Mouse (Mus musculus): ENCODE measurements around the gene Rnf145. TPM values are rescaled to one million over a fixed set of nuclear protein-coding genes. Genes with fewer than 3 reads are reported as not detected.

Gene Rnf145
- polyA plus RNA-seq (2015; fragmentation: Nextera tagmentation; extraction: Ambion mirVana), result 29.5 and 30.5 TPM in 2 replicates

DNA sequence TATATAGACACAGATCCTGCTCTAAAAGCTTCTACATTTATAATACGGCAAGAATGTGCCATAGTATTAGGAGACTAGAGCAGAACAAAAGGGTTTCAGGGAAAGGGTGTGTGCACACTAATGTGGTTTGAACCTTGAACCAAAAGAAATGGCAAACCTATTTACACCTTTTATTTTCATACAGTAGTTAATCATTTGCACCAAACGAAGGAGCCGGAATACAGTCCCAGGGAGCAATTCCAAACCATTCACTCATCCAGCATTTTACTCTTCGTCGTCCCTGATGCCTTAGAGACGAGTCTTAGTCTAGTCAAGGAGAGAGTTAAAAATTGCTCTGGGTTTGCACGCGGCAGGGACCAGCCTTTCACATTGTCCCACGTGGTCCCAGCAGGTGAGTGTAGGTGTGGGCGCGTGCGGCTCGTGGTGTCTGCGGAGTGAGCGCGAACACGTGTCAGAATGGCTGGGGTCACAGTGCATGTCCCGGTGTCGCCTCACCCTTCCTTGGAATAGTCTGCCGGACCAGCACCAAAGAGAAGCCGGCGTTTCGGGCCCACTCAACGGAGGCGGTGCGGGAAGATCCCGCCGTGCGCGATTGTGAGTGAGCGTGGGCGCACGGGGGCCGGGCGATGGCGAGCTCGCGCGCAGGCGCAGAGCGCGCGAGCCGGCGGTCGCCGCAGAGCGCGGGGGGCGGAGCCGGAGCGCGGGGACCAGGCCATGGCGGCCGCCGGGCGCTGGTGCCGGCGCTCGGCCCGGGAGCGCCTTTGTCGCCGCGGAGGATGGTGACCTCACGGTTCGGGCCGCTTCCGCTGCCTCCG lies at the start of gene Rnf145:
Gene Rnf145 (plus strand): TSS at position 684 of the 815 bp plus-strand sequence.
- Histone ChIP-seq H3K27ac (replicated peaks) (peak within 1 kb of the TSS; percentile 93), H3K4me3 (ENCODE audit: low read depth, low read length) (peak within 1 kb of the TSS; percentile 95), H3K36me3 (ENCODE audit: control insufficient read depth, insufficient read depth, low read length) (no peaks in the 10 kb centered on the region), H3K4me1 (replicated peaks; ENCODE audit: control insufficient read depth, insufficient read depth) (0 out of 2 replicates have a peak, but pooled peaks cover 4% of the 10 kb centered on the region), H3K9me3 (ENCODE audit: control insufficient read depth, low read length) (no peaks in the 10 kb centered on the region), H3K4me2 (replicated peaks; ENCODE audit: low read depth) (peak within 1 kb of the TSS; percentile 78), H3K27me3 (ENCODE audit: control insufficient read depth, insufficient read depth, low read length) (no peaks in the 10 kb centered on the region), H3K9ac (ENCODE audit: low read length) (peak within 1 kb of the TSS; percentile 84)
- ATAC-seq (ENCODE audit: low FRiP score, low TSS enrichment) (peak; percentile 84), DNase-seq (ENCODE audit: low spot score) (peak; percentile 78)
- under 1% methylated on average over 48 of the region's 70 CpGs for WGBS
- TF ChIP-seq EP300 (optimal IDR thresholded peaks at IDR 0.05), result no peak
- TF ChIP-seq CTCF (IDR thresholded peaks at IDR 0.05; ENCODE audit: low read depth), result no peak

DNA sequence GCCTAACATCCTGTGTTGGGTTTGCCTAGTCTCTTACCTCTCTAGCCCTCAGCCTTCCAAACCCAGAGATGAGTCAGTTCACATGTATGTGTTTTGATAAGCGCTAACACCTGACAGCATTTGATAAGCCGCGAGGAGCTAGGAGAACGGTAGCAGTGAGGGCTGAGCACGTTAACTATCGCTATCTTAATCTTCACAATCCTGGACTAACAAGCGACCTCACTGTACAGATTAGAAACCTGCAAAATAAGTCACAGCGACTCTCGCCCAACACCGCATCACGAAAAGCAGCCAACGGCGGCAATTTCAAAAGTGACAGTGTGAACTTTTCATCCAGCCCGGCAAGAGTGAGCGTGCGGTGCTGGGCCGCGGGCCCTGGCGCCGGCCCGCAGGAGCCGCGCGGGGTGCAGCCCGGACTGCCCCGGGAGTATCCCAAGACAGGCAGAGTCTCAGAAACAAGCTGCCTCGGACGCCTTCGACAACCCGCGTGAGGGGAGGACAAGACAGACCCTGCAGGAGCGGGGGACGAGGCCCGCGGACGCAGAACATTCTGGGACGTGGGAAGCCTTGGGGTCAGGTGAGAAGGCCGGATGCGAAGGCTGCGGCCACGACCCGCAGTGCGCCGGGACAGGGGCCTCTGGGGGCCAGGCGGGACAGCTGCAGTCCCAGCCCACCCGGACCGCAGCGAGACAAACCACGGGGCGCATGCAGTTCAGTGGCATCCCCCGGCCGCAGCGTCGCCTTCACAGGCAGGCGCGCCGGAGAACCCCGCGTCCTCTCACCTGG lies 48.9 kb upstream of the Rnf145 start:
- WGBS, result under 1% methylated on average over 59 of the region's 59 CpGs
- Histone ChIP-seq H3K4me2 (replicated peaks; ENCODE audit: low read depth) (peak overlapping the region; percentile 90), H3K27me3 (ENCODE audit: control insufficient read depth, insufficient read depth, low read length) (no peaks in the 10 kb centered on the region), H3K4me1 (replicated peaks; ENCODE audit: control insufficient read depth, insufficient read depth) (no peaks in the 10 kb centered on the region; the same call in 1 of the 2 replicates), H3K4me3 (ENCODE audit: low read depth, low read length) (peak overlapping the region; percentile 96), H3K9ac (ENCODE audit: low read length) (peak overlapping the region; percentile 85), H3K36me3 (ENCODE audit: control insufficient read depth, insufficient read depth, low read length) (no peaks in the 10 kb centered on the region), H3K27ac (replicated peaks) (peak overlapping the region; percentile 93), H3K9me3 (ENCODE audit: control insufficient read depth, low read length) (no peaks in the 10 kb centered on the region)
- TF ChIP-seq EP300 (optimal IDR thresholded peaks at IDR 0.05) (no peak), CTCF (IDR thresholded peaks at IDR 0.05; ENCODE audit: low read depth) (no peak; the same call in 1 of the 2 replicates)
- peak; percentile 48 for DNase-seq (ENCODE audit: low spot score)
- peak; percentile 75 for ATAC-seq (ENCODE audit: low FRiP score, low TSS enrichment)

DNA sequence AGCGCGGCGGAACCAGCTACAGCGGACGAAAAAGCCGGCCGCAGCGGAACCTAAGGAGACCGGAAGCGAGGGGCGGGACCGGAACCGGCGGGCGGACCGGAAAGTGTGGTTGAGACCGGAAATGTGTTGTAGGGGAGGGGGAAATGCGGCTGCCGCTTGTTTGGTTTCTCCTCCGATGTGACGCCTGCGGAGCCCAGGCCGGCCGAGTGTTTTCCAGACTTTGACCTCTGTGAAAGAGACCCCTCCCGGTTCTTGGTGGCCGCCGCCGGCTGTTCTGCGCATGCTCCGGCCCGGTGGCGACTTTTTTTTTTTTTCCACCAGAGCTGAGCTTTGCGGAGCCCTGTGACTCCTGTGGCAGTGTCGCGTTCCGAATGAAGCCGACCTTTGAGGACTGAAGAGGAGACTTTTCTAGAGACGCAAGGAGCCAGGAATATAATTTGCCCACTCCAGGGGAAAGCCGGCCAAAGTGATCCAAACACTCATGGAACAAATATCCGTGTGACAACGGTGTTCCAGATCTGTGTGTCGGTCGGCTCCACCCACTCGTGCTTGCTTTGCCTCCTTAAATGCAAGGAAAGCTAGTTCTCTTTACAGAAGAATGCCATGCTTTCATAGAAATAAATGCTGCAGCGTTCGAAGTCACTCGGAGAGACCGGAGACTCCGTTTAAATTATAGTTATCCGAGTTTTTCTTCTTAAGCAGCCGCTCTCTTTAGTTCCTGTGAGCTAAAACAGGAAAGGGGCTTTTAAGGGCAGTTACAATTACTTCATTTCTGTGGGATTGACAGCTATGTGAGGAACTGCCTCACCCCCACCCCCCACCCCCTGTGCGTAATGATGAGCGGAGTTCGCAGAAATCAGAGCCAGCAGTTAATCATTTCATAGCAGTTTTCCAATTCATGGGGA lies 48.1 kb upstream of the Rnf145 start, which contains the start of gene Ublcp1:
Gene Ublcp1 (minus strand): TSS at position 67 of the 905 bp plus-strand sequence.
- Histone ChIP-seq H3K4me1 (replicated peaks; ENCODE audit: control insufficient read depth, insufficient read depth) (no peaks in the 10 kb centered on the region; the same call in 1 of the 2 replicates), H3K9ac (ENCODE audit: low read length) (peak within 1 kb of the TSS; percentile 85), H3K4me3 (ENCODE audit: low read depth, low read length) (peak within 1 kb of the TSS; percentile 96), H3K36me3 (ENCODE audit: control insufficient read depth, insufficient read depth, low read length) (no peaks in the 10 kb centered on the region), H3K27me3 (ENCODE audit: control insufficient read depth, insufficient read depth, low read length) (no peaks in the 10 kb centered on the region), H3K27ac (replicated peaks) (peak within 1 kb of the TSS; percentile 93), H3K4me2 (replicated peaks; ENCODE audit: low read depth) (peak within 1 kb of the TSS; percentile 90), H3K9me3 (ENCODE audit: control insufficient read depth, low read length) (no peaks in the 10 kb centered on the region)
- under 1% methylated on average over 53 of the region's 54 CpGs for WGBS
- peak; percentile 97 for ATAC-seq (ENCODE audit: low FRiP score, low TSS enrichment)
- TF ChIP-seq EP300 (optimal IDR thresholded peaks at IDR 0.05), result peak; percentile 64
- TF ChIP-seq CTCF (IDR thresholded peaks at IDR 0.05; ENCODE audit: low read depth), result no peak
- peak; percentile 93 for DNase-seq (ENCODE audit: low spot score)

GRCm38 (mm10) chr11:44471337-44471995 lies 47.3 kb upstream of the Rnf145 start:
- Histone ChIP-seq H3K27ac (replicated peaks) (peak overlapping the region; percentile 93), H3K9ac (ENCODE audit: low read length) (peak overlapping the region; percentile 70), H3K27me3 (ENCODE audit: control insufficient read depth, insufficient read depth, low read length) (no peaks in the 10 kb centered on the region), H3K4me1 (replicated peaks; ENCODE audit: control insufficient read depth, insufficient read depth) (no peaks in the 10 kb centered on the region; the same call in 1 of the 2 replicates), H3K9me3 (ENCODE audit: control insufficient read depth, low read length) (no peaks in the 10 kb centered on the region), H3K4me3 (ENCODE audit: low read depth, low read length) (peak overlapping the region; percentile 96), H3K36me3 (ENCODE audit: control insufficient read depth, insufficient read depth, low read length) (no peaks in the 10 kb centered on the region), H3K4me2 (replicated peaks; ENCODE audit: low read depth) (peak overlapping the region; percentile 90)
- WGBS, result 13% methylated on average over 4 of the region's 4 CpGs
- no peak for ATAC-seq (ENCODE audit: low FRiP score, low TSS enrichment)
- no peak for DNase-seq (ENCODE audit: low spot score)
- TF ChIP-seq EP300 (optimal IDR thresholded peaks at IDR 0.05) (no peak), CTCF (IDR thresholded peaks at IDR 0.05; ENCODE audit: low read depth) (no peak)

DNA sequence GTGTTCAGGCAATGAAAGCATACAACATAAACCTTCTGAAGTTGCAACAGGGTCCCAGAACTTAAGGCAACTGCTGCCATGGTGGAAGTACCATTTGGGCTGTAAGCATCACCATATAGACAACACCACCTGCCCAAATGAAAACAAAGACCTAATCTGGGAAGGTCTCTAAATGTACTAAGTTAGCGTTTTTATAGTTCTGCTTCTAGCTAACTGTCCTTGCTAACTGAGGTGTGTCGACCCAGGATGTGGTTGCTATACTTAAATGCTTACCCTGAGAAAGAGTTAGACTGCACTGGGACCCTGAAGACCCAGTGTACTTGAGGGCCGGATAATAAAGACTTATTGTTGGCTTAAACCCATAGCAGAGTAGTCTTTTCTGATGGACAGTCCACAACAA lies 43.3 kb upstream of the Rnf145 start:
- ATAC-seq (ENCODE audit: low FRiP score, low TSS enrichment) (no peak), DNase-seq (ENCODE audit: low spot score) (no peak)
- 68% methylated on average over 3 of the region's 3 CpGs for WGBS
- Histone ChIP-seq H3K4me1 (replicated peaks; ENCODE audit: control insufficient read depth, insufficient read depth) (no peaks in the 10 kb centered on the region), H3K4me3 (ENCODE audit: low read depth, low read length) (no peak overlapping the region), H3K36me3 (ENCODE audit: control insufficient read depth, insufficient read depth, low read length) (no peaks in the 10 kb centered on the region), H3K27ac (replicated peaks) (no peak overlapping the region), H3K4me2 (replicated peaks; ENCODE audit: low read depth) (no peak overlapping the region), H3K9ac (ENCODE audit: low read length) (no peak overlapping the region), H3K9me3 (ENCODE audit: control insufficient read depth, low read length) (no peaks in the 10 kb centered on the region), H3K27me3 (ENCODE audit: control insufficient read depth, insufficient read depth, low read length) (no peaks in the 10 kb centered on the region)
- TF ChIP-seq EP300 (optimal IDR thresholded peaks at IDR 0.05), result no peak
- TF ChIP-seq CTCF (IDR thresholded peaks at IDR 0.05; ENCODE audit: low read depth), result no peak
